Mouse (Mus musculus) ES-E14 (cell line): ENCODE results near the gene Tiprl. TPM values are rescaled to one million over a fixed set of nuclear protein-coding genes. Genes with fewer than 3 reads are reported as not detected.

Experiments used
- DNase-seq: peaks from one replicate; pipeline ENCODE4 v3.0.0-alpha.2; 2013; ENCODE audit warnings: low read depth, low spot score
- H3K27ac ChIP-seq: 2 replicates; pipeline ENCODE4 v1.5.1; 2012; ENCODE audit warnings: low read depth, mild to moderate bottlenecking, low read length, moderate library complexity, mixed read lengths; ENCODE audit not compliant: poor library complexity, insufficient read depth, severe bottlenecking
- H3K36me3 ChIP-seq: 2 replicates; pipeline ENCODE4 v1.6.1; 2012; ENCODE audit warnings: mild to moderate bottlenecking, low read length, moderate library complexity, mixed read lengths; ENCODE audit not compliant: control insufficient read depth, poor library complexity, insufficient read depth, severe bottlenecking
- H3K4me1 ChIP-seq, 2 experiments: fragments of 150-350 bp in 1 of 2; sonication (generic) in 1 of 2; 2 replicates each; pipeline ENCODE4 v1.6.1; 2012; ENCODE audit warnings: low read length in 2 of 2, mild to moderate bottlenecking in 1 of 2, mixed read lengths in 1 of 2; ENCODE audit not compliant: control insufficient read depth in 2 of 2, insufficient read depth in 2 of 2, poor library complexity in 1 of 2
- H3K4me3 ChIP-seq, 2 experiments: fragments of 150-350 bp in 1 of 2; sonication (generic) in 1 of 2; 2 replicates each; pipeline ENCODE4 v1.5.1; 2012; ENCODE audit warnings: low read length in 2 of 2, low read depth in 1 of 2, mild to moderate bottlenecking in 1 of 2, mixed read lengths in 1 of 2; ENCODE audit not compliant: insufficient read depth in 1 of 2, poor library complexity in 1 of 2, severe bottlenecking in 1 of 2
- H3K9ac ChIP-seq: 2 replicates; pipeline ENCODE4 v1.6.1; 2012; ENCODE audit warnings: low read depth, mild to moderate bottlenecking, low read length, mixed read lengths; ENCODE audit not compliant: poor library complexity, insufficient read depth, severe bottlenecking
- H3K9me3 ChIP-seq: fragments of 150-350 bp; sonication (generic); 2 replicates; pipeline ENCODE4 v1.6.1; 2012; ENCODE audit warnings: low read depth, mild to moderate bottlenecking, low read length; ENCODE audit not compliant: control insufficient read depth, insufficient read depth
- CHD2 ChIP-seq: IDR thresholded peaks from 2 replicates; pipeline ENCODE4 v1.6.1; 2014; ENCODE audit warnings: mild to moderate bottlenecking, low read depth, low read length, inconsistent platforms
- HCFC1 ChIP-seq: IDR thresholded peaks from 2 replicates; pipeline ENCODE4 v1.6.1; 2012; ENCODE audit warnings: low read length, inconsistent platforms, borderline replicate concordance; ENCODE audit not compliant: insufficient read depth
- MAFK ChIP-seq: IDR thresholded peaks from 2 replicates; pipeline ENCODE4 v1.6.1; 2014; ENCODE audit warnings: mild to moderate bottlenecking, low read depth, low read length, inconsistent platforms; ENCODE audit not compliant: insufficient read depth
- ZC3H11A ChIP-seq: IDR thresholded peaks from 2 replicates; pipeline ENCODE4 v1.6.1; 2012; ENCODE audit warnings: low read depth, mild to moderate bottlenecking, inconsistent platforms, low read length, borderline replicate concordance
- ZNF384 ChIP-seq: IDR thresholded peaks from 2 replicates; pipeline ENCODE4 v1.6.1; 2012; ENCODE audit warnings: low read depth, low read length, inconsistent platforms
- in situ Hi-C, 2 experiments: fragments of 600-800 bp; cut with MboI; formaldehyde crosslinking; loops; one replicate each; pipeline ENCODE4 v1.15.1; 2025; ENCODE audit warnings: low sequenced_read_pairs in 2 of 2, inconsistent platforms in 1 of 2; ENCODE audit not compliant: unreplicated experiment in 2 of 2
- total RNA-seq: library from RNA; depleted of rRNA; stranded (reverse); fragments of 300-350 nt; gene quantifications from 2 replicates; pipeline ENCODE4 v1.2.3, GENCODE M21; 2012

Gene Tiprl
- total RNA-seq, 1 experiment: 40.2 TPM

DNA sequence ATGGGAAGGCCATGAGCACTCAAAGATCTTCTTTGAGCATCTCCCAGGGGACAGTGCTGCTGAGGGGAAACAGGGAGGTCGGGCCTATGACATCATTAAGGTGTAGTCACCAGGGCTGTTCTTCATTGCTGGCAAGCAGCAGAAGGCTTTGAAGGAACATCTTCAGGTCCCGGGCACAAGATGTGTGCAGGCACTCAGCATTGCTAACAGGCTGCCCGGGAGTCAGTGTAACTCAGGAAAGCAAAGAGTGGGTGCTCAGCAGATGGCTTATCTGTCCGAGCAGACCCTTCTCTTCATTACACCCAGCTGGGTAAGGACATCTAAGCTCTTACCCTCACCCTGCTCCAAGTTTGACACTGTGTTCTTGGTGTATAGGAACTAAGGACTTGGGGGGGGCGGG, 57.5 kb downstream of the Tiprl start:
- Histone ChIP-seq H3K27ac (no peak overlapping the region), H3K4me3 (no peak overlapping the region), H3K4me1 (peaks cover 0 to 3% of the 10 kb centered on the region in 2 experiments; a peak in 1 of 4 replicates), H3K36me3 (no peaks in the 10 kb centered on the region; the same call in 1 of the 2 replicates), H3K9ac (no peak overlapping the region), H3K9me3 (no peaks in the 10 kb centered on the region)
- TF ChIP-seq MAFK (no peak), HCFC1 (no peak), ZNF384 (no peak), ZC3H11A (no peak), CHD2 (no peak)
- DNase-seq: no peak
- in situ Hi-C loops: no loop called here

DNA sequence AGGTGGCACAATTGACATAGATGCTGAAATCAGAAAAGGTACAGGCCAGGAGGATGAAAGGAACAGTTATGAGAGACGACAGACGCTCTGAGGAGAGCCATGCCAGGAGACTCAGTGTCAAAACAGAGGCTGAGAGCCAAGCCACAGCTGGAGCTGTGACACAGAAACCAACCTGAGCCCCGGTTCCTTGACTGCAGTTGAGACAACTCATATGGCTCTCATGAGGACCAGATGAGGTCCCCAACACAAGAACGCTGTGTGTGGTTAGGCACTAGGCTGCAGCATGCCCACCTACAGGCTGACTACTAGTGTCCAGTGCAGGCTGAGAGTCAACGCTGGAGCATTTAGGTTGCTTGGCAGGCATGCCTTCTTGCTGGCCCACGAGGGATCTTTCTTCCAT, 58.7 kb downstream of the Tiprl start:
- H3K9me3 ChIP-seq: no peaks in the 10 kb centered on the region
- no peak overlapping the region for H3K9ac ChIP-seq
- in situ Hi-C loops: no loop called here
- H3K4me3 ChIP-seq: no peak overlapping the region
- no peak for TF ChIP-seq ZC3H11A
- TF ChIP-seq ZNF384: no peak
- no peak for TF ChIP-seq HCFC1
- TF ChIP-seq CHD2: no peak
- TF ChIP-seq MAFK: no peak
- H3K36me3 ChIP-seq: no peaks in the 10 kb centered on the region; the same call in 1 of the 2 replicates
- no peak for DNase-seq
- H3K27ac ChIP-seq: no peak overlapping the region
- peaks cover 2% of the 10 kb centered on the region in 2 experiments; a peak in 2 of 4 replicates for H3K4me1 ChIP-seq

DNA sequence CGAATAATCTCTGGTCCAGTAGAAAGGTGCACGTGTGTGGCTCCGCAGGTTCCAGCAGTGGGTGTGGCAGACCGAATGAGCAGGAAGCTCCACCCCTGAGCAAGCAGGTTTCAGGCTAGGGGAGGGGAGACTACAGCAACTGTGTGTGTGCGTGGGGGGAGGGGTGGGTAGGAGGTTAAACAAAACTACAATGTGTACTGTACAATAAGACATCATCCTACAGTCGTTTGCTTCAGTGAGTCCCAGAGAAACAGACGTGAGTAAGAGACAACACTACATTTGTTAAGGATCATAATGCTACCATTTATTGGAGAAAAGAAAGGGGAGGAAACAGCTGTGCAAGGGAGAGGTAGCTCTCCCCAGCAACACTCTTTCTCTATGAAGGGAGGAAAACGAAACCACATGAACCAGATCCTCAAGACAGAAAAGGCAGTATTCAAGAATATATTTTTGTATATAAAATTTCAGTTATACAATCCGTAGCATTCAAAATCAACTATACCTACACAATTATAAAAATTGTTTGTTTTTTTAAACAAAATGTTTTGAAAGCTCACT, 62.7 kb downstream of the Tiprl start:
- Histone ChIP-seq H3K9ac (no peak overlapping the region), H3K4me1 (peaks cover 2 to 3% of the 10 kb centered on the region in 2 experiments; a peak in 2 of 4 replicates), H3K27ac (no peak overlapping the region), H3K4me3 (no peak overlapping the region), H3K36me3 (no peaks in the 10 kb centered on the region; the same call in 1 of the 2 replicates), H3K9me3 (no peaks in the 10 kb centered on the region)
- no peak for TF ChIP-seq ZNF384
- no peak for TF ChIP-seq ZC3H11A
- no peak for TF ChIP-seq MAFK
- no peak for TF ChIP-seq CHD2
- TF ChIP-seq HCFC1: no peak
- in situ Hi-C loops: no loop called here
- DNase-seq: no peak

DNA sequence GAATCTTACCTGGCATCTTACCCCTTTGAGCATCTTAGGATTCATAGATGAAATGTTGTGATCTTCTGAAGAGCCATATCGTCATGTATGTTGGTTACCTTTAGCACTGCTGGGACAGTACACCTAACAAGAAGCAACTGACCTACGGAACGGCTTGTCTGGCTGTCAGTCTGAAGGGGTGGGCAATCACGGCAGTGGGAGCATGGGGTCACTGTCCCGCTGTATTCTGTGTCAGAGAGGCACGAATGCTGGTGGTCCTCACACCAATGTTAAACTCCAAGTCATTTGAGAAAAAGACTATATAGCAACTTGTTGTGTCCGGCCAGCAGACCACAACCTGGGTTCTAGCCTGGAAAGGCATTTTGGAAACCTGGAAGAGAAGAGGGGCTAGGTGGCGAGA, 65.5 kb downstream of the Tiprl start:
- H3K4me3 ChIP-seq: no peak overlapping the region
- TF ChIP-seq HCFC1: no peak
- no peak for TF ChIP-seq ZNF384
- TF ChIP-seq MAFK: no peak
- no peak for TF ChIP-seq ZC3H11A
- no peak for TF ChIP-seq CHD2
- no peak overlapping the region for H3K27ac ChIP-seq
- H3K9ac ChIP-seq: no peak overlapping the region
- no peak for DNase-seq
- H3K36me3 ChIP-seq: no peaks in the 10 kb centered on the region
- H3K9me3 ChIP-seq: no peaks in the 10 kb centered on the region
- H3K4me1 ChIP-seq: peaks cover 2 to 3% of the 10 kb centered on the region in 2 experiments; a peak in 2 of 4 replicates
- in situ Hi-C loops: no loop called here

DNA sequence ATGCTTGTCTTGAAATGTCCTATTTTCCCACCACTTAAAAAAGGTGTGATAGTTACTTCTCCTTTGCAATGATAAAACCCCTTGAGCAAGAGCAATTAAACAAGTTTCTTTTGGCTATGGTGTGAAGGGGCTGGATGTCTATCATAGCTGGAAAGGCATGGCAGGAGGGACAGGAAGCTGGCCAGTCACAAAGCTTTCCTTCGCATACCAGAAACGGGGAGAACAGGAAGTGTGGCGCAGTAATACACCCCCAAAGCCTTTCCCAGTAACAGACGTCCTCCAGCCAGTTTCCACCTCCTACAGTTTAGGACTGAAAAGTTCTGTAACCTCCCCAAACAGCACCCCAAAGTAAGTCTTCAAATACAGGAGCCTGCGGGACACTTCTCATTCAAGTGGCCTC, 66.6 kb downstream of the Tiprl start:
- Histone ChIP-seq H3K9me3 (no peaks in the 10 kb centered on the region), H3K27ac (no peak overlapping the region), H3K4me3 (no peak overlapping the region), H3K9ac (no peak overlapping the region), H3K4me1 (peaks cover 2 to 3% of the 10 kb centered on the region in 2 experiments; a peak in 2 of 4 replicates), H3K36me3 (no peaks in the 10 kb centered on the region)
- TF ChIP-seq HCFC1 (no peak), CHD2 (no peak), ZNF384 (no peak), MAFK (no peak)
- DNase-seq: no peak
- in situ Hi-C loops: no loop called here
